Mouse (Mus musculus) stomach, adult 2 months (tissue): ENCODE data around the gene Rpl35a. TPM values are rescaled to one million over a fixed set of nuclear protein-coding genes. Genes with fewer than 3 reads are reported as not detected.

Experiments used
- polyA plus RNA-seq: library from polyadenylated mRNA; depleted of rRNA; stranded (reverse); fragments of >200 nt; gene quantifications from 2 replicates; pipeline ENCODE4 v1.2.3, GENCODE M21; 2012; rRNA removed

Rpl35a gene
- 16.3 and 19.8 TPM in 2 replicates for polyA plus RNA-seq

GRCm38 (mm10) chr16:33056095-33056785 is at the start of gene Rpl35a, which contains the start of gene Iqcg:
Gene Rpl35a (plus strand): TSS chr16:33056453.
Gene Iqcg (minus strand): TSS chr16:33056218.

GRCm38 (mm10) chr16:33062024-33062681 is 5.9 kb downstream of the Rpl35a start, which contains the start of gene Lmln:
Gene Lmln (plus strand): TSS chr16:33062521.

Other genes with a start within 250 kb of the Rpl35a start
- gene Smbd1, start 246.0 kb upstream of the Rpl35a start, polyA plus RNA-seq, result 0.26 TPM in 1 of 2 replicates, not detected in the other
- 0.58 and 0.73 TPM in 2 replicates for gene Fyttd1, start 179.0 kb upstream of the Rpl35a start, polyA plus RNA-seq
- 10.9 and 16.2 TPM in 2 replicates for gene Rubcn, start 178.7 kb upstream of the Rpl35a start, polyA plus RNA-seq
- 3.3 and 5.0 TPM in 2 replicates for gene Lrch3, start 142.4 kb upstream of the Rpl35a start, polyA plus RNA-seq
- gene Iqcg, start 235 bp upstream of the Rpl35a start, polyA plus RNA-seq, result 0.05 and 0.23 TPM in 2 replicates
- gene Lmln, start 6.1 kb downstream of the Rpl35a start, polyA plus RNA-seq, result 0.37 and 0.48 TPM in 2 replicates
- gene Osbpl11, start 128.6 kb downstream of the Rpl35a start, polyA plus RNA-seq, result 2.6 and 3.0 TPM in 2 replicates
- 1.5 and 3.0 TPM in 2 replicates for gene Snx4, start 195.0 kb downstream of the Rpl35a start, polyA plus RNA-seq